Mouse (Mus musculus) kidney, adult 2 months (tissue): ENCODE results near the gene Hist1h2af.

Experiments used
- CTCF ChIP-seq: fragments of 200-500 bp; conservative IDR thresholded peaks from 2 replicates; pipeline ENCODE4 v1.5.1; 2011; ENCODE audit warnings: low read depth, mild to moderate bottlenecking, control low read depth, low read length, moderate library complexity, mixed read lengths; ENCODE audit not compliant: insufficient read depth, insufficient read length
- POLR2A ChIP-seq: fragments of 200-500 bp; IDR thresholded peaks from one replicate; pipeline ENCODE4 v1.6.1; 2011; ENCODE audit warnings: low read depth, low read length, control low read depth

DNA sequence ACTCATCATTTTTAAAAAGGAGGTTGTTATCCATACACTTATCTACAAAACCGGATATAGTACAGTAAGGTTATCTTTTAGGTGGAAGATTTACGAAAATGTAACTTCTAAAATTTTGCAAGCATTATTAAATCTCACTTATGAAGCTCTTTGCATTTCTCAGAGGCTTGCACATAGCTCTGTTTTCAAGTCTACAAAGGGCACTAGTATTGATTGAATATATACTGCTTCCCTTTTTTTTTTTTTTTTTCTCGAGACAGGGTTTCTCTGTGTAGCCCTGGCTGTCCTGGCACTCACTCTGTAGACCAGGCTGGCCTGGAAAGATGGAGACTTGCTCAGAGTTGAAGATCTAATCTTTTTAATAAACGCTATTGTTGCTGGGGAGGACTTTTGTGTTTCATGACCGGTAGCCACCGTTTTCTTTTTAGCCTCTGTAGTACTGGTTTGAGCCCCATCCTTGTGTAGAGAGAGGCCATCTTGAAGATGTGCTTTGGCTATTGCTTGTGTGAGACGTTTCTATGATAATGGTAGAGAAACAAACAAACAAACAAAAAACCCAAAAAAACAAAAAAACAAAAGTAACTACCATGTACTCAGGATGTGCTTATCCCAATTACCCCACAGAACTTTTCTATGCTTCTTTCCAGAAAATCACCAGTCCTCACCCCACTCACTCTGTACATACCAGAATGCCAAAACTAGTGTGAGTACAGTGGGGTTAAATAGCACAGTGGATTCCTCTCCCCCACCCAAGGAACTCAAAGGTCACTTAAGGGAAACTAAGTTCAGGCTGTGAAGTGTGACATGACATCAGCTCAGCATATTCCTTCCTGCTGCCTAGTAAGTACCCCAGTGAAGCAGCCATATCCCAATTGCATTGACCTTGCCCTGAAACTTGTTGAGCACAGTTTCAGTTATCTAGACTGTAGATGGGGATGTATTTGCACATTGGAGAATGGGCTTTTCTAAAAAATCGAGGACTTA is 18.5 kb downstream of the Hist1h2af start:
- TF ChIP-seq POLR2A (no peak), CTCF (no peak)
